ENCODE assay signal across 19 mouse cellular contexts in the genomic region with DNA sequence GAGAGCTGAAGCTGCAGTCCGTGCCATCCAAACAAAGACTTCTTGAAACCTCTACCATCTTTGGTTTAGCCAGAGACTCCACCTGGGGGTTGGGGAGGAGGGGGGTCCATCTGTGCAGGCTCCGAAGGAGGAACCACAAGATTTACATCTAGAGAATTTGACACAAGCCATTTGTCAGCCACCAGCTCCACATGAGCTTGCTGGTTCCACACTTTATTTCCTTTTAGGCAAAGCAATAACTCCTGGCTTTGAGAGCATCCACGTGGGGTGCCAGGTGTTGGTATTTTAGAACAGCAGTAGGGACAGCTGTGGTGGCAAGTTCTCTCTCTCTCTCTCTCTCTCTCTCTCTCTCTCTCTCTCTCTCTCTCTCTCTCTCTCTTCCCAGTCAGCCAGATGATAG.
A peak's percentile ranks its signal among the peaks of the same experiment; 100 is the strongest.
DNase-seq lines count a peak whose midpoint lies in the region; ATAC-seq and TF ChIP-seq lines count a peak whose summit lies in the region.
"Had no signal": no experiment of that assay in that cellular context is flagged by ENCODE, and none has a peak within 500 bp of the region (broad histone marks: within the 10 kb centered on the region; RNA-seq: fewer than 3 reads in every experiment).

No protein-coding gene starts in this region.

- 59% methylated on average over 3 of the region's 3 CpGs for WGBS in forebrain, postnatal 0 days
- WGBS in forebrain, embryonic 13.5 days, result 75% methylated on average over 3 of the region's 3 CpGs
- WGBS in midbrain, embryonic 10.5 days, result 79% methylated on average over 3 of the region's 3 CpGs
- 60% methylated on average over 3 of the region's 3 CpGs for WGBS in midbrain, embryonic 16.5 days

- no peaks in the 10 kb centered on the region for H3K36me3 ChIP-seq in forebrain, postnatal 0 days (ENCODE audit: insufficient read depth)
- no peaks in the 10 kb centered on the region for H3K36me3 ChIP-seq in forebrain, embryonic 13.5 days (ENCODE audit: poor library complexity, severe bottlenecking)
- no peaks in the 10 kb centered on the region for H3K36me3 ChIP-seq in midbrain, embryonic 10.5 days
- H3K36me3 ChIP-seq in midbrain, embryonic 16.5 days (ENCODE audit: control insufficient read depth, insufficient read depth, low read length), result no peaks in the 10 kb centered on the region
- H3K36me3 ChIP-seq: embryonic facial prominence, embryonic 12.5 days; heart, embryonic 10.5 days had no signal

- H3K27ac ChIP-seq in forebrain, postnatal 0 days (ENCODE audit: low read depth, low read length), result no peak overlapping the region
- H3K27ac ChIP-seq in forebrain, embryonic 13.5 days, result no peak overlapping the region
- peak overlapping the region; percentile 28; the same call in 1 of the 2 replicates for H3K27ac ChIP-seq in midbrain, embryonic 10.5 days (replicated peaks)
- H3K27ac ChIP-seq in midbrain, embryonic 16.5 days (ENCODE audit: low read length), result no peak overlapping the region
- no peak overlapping the region for H3K27ac ChIP-seq in brown adipose tissue, adult 24 weeks (replicated peaks; ENCODE audit: low read depth, low read length)
- H3K27ac ChIP-seq: embryonic facial prominence, embryonic 12.5 days; heart, embryonic 10.5 days; layer of hippocampus, adult 2 months; macrophage had no signal

- H3K9me3 ChIP-seq in forebrain, postnatal 0 days (ENCODE audit: low read length), result no peaks in the 10 kb centered on the region
- H3K9me3 ChIP-seq in forebrain, embryonic 13.5 days (replicated peaks), result no peaks in the 10 kb centered on the region
- no peaks in the 10 kb centered on the region for H3K9me3 ChIP-seq in midbrain, embryonic 10.5 days (replicated peaks)
- no peaks in the 10 kb centered on the region for H3K9me3 ChIP-seq in midbrain, embryonic 16.5 days (replicated peaks; ENCODE audit: control insufficient read depth, low read length, poor library complexity, severe bottlenecking)
- H3K9me3 ChIP-seq: embryonic facial prominence, embryonic 12.5 days; heart, embryonic 10.5 days had no signal

- H3K4me1 ChIP-seq in forebrain, postnatal 0 days (ENCODE audit: insufficient read depth), result no peaks in the 10 kb centered on the region
- peaks cover 9% of the 10 kb centered on the region for H3K4me1 ChIP-seq in forebrain, embryonic 13.5 days
- peaks cover 25% of the 10 kb centered on the region for H3K4me1 ChIP-seq in midbrain, embryonic 10.5 days
- peaks cover 9% of the 10 kb centered on the region; the same call in 1 of the 2 replicates for H3K4me1 ChIP-seq in midbrain, embryonic 16.5 days (ENCODE audit: control insufficient read depth, insufficient read depth, low read length)
- H3K4me1 ChIP-seq in brown adipose tissue, adult 24 weeks (ENCODE audit: control insufficient read depth, insufficient read depth, insufficient read length, low read length), result peaks cover 4% of the 10 kb centered on the region; the same call in 1 of the 2 replicates
- H3K4me1 ChIP-seq: heart, embryonic 10.5 days had no signal

- DNase-seq in forebrain, postnatal 0 days, result peak; percentile 8
- no peak for DNase-seq in midbrain, embryonic 10.5 days (ENCODE audit: low spot score)
- DNase-seq in mesoderm, embryonic 11.5 days (ENCODE audit: low read depth, low spot score), result peak; percentile 74
- DNase-seq in frontal cortex, postnatal 25 days (ENCODE audit: low spot score in 2 of 2), result no peak
- DNase-seq in lung, postnatal 10 days, result no peak
- DNase-seq: cerebellum, postnatal 14 days; gastrocnemius, postnatal 36 days; heart, postnatal 10 days; lung, embryonic 14.5 days; thymus, adult 18-20 months had no signal

- no peak overlapping the region for H3K4me3 ChIP-seq in forebrain, postnatal 0 days (ENCODE audit: low read depth, low read length)
- H3K4me3 ChIP-seq in forebrain, embryonic 13.5 days, result no peak overlapping the region
- no peak overlapping the region for H3K4me3 ChIP-seq in midbrain, embryonic 10.5 days
- no peak overlapping the region for H3K4me3 ChIP-seq in midbrain, embryonic 16.5 days (ENCODE audit: low read depth, low read length)
- 0 out of 2 replicates have a peak overlapping the region, but pooled peaks have one; percentile 40 for H3K4me3 ChIP-seq in brown adipose tissue, adult 24 weeks (ENCODE audit: insufficient read depth, low read depth, low read length)
- H3K4me3 ChIP-seq: embryonic facial prominence, embryonic 12.5 days; heart, embryonic 10.5 days; layer of hippocampus, adult 2 months had no signal

- 0 out of 2 replicates have a peak, but pooled peaks have one; percentile 3 for ATAC-seq in forebrain, postnatal 0 days
- ATAC-seq in forebrain, embryonic 13.5 days, result no peak
- ATAC-seq in midbrain, embryonic 16.5 days, result no peak
- ATAC-seq: Patski had no signal

- no peak overlapping the region for H3K4me2 ChIP-seq in forebrain, postnatal 0 days (ENCODE audit: low read depth)
- H3K4me2 ChIP-seq in forebrain, embryonic 13.5 days, result no peak overlapping the region
- no peak overlapping the region for H3K4me2 ChIP-seq in midbrain, embryonic 16.5 days (ENCODE audit: low read length)
- H3K4me2 ChIP-seq: embryonic facial prominence, embryonic 12.5 days; liver, embryonic 11.5 days; lung, embryonic 14.5 days had no signal

- no peaks in the 10 kb centered on the region for H3K27me3 ChIP-seq in forebrain, postnatal 0 days (ENCODE audit: insufficient read depth, low read length)
- H3K27me3 ChIP-seq in forebrain, embryonic 13.5 days, result no peaks in the 10 kb centered on the region
- no peaks in the 10 kb centered on the region for H3K27me3 ChIP-seq in midbrain, embryonic 10.5 days (ENCODE audit: low read depth, poor library complexity, severe bottlenecking)
- H3K27me3 ChIP-seq in midbrain, embryonic 16.5 days (ENCODE audit: control insufficient read depth, insufficient read depth, low read depth, low read length), result no peaks in the 10 kb centered on the region
- H3K27me3 ChIP-seq: embryonic facial prominence, embryonic 12.5 days had no signal

- TF ChIP-seq CTCF in forebrain, postnatal 0 days (IDR thresholded peaks at IDR 0.05; ENCODE audit: low read depth), result no peak

- no peak overlapping the region for H3K9ac ChIP-seq in forebrain, postnatal 0 days
- no peak overlapping the region for H3K9ac ChIP-seq in forebrain, embryonic 13.5 days
- no peak overlapping the region for H3K9ac ChIP-seq in midbrain, embryonic 16.5 days (ENCODE audit: low read depth, low read length)
- H3K9ac ChIP-seq: embryonic facial prominence, embryonic 12.5 days; lung, embryonic 14.5 days had no signal

Comparison
In these comparisons a context has a peak if more than half of its experiments do, and no peak if none do; other contexts are left out.
1. DNase-seq: peak in forebrain, postnatal 0 days (single experiment) and mesoderm, embryonic 11.5 days (single experiment); none in midbrain, embryonic 10.5 days (single experiment), frontal cortex, postnatal 25 days (0 of 2) and lung, postnatal 10 days (single experiment).